Comparison of ENCODE assay signal across 23 mouse cellular contexts in genomic region chr1:34002321-34002720, GRCm38 (mm10).
"Had no signal": no experiment of that assay in that cellular context is flagged by ENCODE, and none has a peak within 500 bp of the region (broad histone marks: within the 10 kb centered on the region; RNA-seq: fewer than 3 reads in every experiment).

No protein-coding gene starts in this region.

- H3K4me1 ChIP-seq: liver, embryonic 12.5 days had no signal

- DNase-seq: gastrocnemius, postnatal 14 days; gastrocnemius, postnatal 36 days; heart, adult 18-20 months; heart, postnatal 10 days; kidney, adult 11 months; kidney, adult 2 months; kidney, adult 9 months; kidney, postnatal 14 days; kidney, postnatal 36 days; layer of hippocampus, adult 9-11 months; layer of hippocampus, postnatal 36 days; left cerebral cortex, postnatal 4 days had no signal

- H3K4me3 ChIP-seq: heart, embryonic 10.5 days; heart, embryonic 12.5 days; hindbrain, embryonic 13.5 days; hindbrain, embryonic 15.5 days; kidney, embryonic 15.5 days; limb, embryonic 13.5 days; limb, embryonic 15.5 days; liver, embryonic 12.5 days had no signal

- H3K36me3 ChIP-seq: heart, embryonic 10.5 days; heart, embryonic 12.5 days; hindbrain, embryonic 13.5 days; hindbrain, embryonic 15.5 days; kidney, embryonic 15.5 days; limb, embryonic 13.5 days; limb, embryonic 15.5 days; liver, embryonic 12.5 days had no signal

- H3K27ac ChIP-seq: heart, embryonic 10.5 days; hindbrain, embryonic 13.5 days; hindbrain, embryonic 15.5 days; hindbrain, postnatal 0 days; kidney, embryonic 15.5 days; kidney, postnatal 0 days; limb, embryonic 13.5 days; limb, embryonic 15.5 days; liver, embryonic 12.5 days; liver, embryonic 14.5 days had no signal

- H3K27me3 ChIP-seq: heart, embryonic 12.5 days; hindbrain, embryonic 13.5 days; hindbrain, embryonic 15.5 days; kidney, embryonic 15.5 days; limb, embryonic 13.5 days; limb, embryonic 15.5 days had no signal

- H3K9ac ChIP-seq: heart, embryonic 12.5 days; hindbrain, embryonic 13.5 days; hindbrain, embryonic 15.5 days; kidney, embryonic 15.5 days; limb, embryonic 13.5 days; limb, embryonic 15.5 days; liver, embryonic 12.5 days; liver, embryonic 14.5 days had no signal
